In the genomic region with DNA sequence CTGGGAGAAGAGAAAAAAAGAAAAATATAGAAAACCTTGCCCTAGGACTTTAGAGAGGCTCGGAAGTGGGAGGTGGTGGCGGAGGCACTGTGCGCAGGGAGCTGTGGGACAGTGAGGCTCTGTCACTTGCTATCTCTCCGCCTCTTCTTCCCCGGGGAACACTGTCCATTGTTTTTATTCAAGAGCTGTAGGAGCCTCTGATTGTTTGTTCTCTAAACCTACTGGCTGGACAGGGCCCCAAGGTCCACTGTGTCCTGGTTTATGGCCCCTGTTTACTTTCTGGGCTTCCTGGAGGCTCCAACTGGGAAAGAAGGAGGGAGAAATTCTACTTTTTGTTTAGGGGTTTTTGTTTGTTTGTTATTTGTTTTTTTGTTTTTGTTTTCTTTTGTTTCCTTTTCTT, we compare ENCODE assay signal across 18 mouse cellular contexts. TPM values are rescaled to one million over a fixed set of nuclear protein-coding genes. Genes with fewer than 3 reads are reported as not detected.
DNase-seq lines count a peak whose midpoint lies in the region; ATAC-seq lines count a peak whose summit lies in the region.
"Had no signal": no experiment of that assay in that cellular context is flagged by ENCODE, and none has a peak within 500 bp of the region (broad histone marks: within the 10 kb centered on the region; RNA-seq: fewer than 3 reads in every experiment).

No protein-coding gene starts in this region.

- H3K9ac ChIP-seq in intestine, embryonic 15.5 days, result no peak overlapping the region
- H3K9ac ChIP-seq: forebrain, embryonic 15.5 days; lung, embryonic 14.5 days; neural tube, embryonic 13.5 days had no signal

- WGBS in intestine, embryonic 15.5 days, result 35% methylated on average over 5 of the region's 5 CpGs

- H3K27me3 ChIP-seq in intestine, embryonic 15.5 days (replicated peaks), result no peaks in the 10 kb centered on the region

- H3K4me2 ChIP-seq in intestine, embryonic 15.5 days (replicated peaks), result no peak overlapping the region; the same call in 1 of the 2 replicates
- H3K4me2 ChIP-seq: forebrain, embryonic 15.5 days; lung, embryonic 14.5 days; neural tube, embryonic 13.5 days had no signal

- no peaks in the 10 kb centered on the region for H3K9me3 ChIP-seq in intestine, embryonic 15.5 days
- H3K9me3 ChIP-seq: forebrain, embryonic 15.5 days; neural tube, embryonic 13.5 days had no signal

- H3K4me3 ChIP-seq in intestine, embryonic 15.5 days (replicated peaks), result no peak overlapping the region
- H3K4me3 ChIP-seq: forebrain, embryonic 15.5 days; gastrocnemius, adult 2 months; neural tube, embryonic 13.5 days had no signal

- no peak for ATAC-seq in intestine, embryonic 15.5 days
- ATAC-seq: forebrain, embryonic 15.5 days; hindbrain, embryonic 16.5 days; midbrain, embryonic 16.5 days had no signal

- peak; percentile 57 for DNase-seq in layer of hippocampus, adult 9-11 months
- DNase-seq in layer of hippocampus, adult 9-10 months (ENCODE audit: low spot score), result no peak
- peak; percentile 30 for DNase-seq in right cerebral cortex, adult 18-20 months
- no peak for DNase-seq in right cerebral cortex, postnatal 25 days
- peak; percentile 42 for DNase-seq in yolk sac, embryonic 10.5 days (ENCODE audit: low spot score)
- DNase-seq in kidney, postnatal 36 days, result no peak
- DNase-seq: adrenal gland, postnatal 25 days; cerebellum, postnatal 10 days; gastrocnemius, adult 2 months; heart, adult 18-20 months; left cerebral cortex, postnatal 4 days; lung, embryonic 14.5 days; thymus, postnatal 25 days had no signal

- H3K4me1 ChIP-seq in intestine, embryonic 15.5 days (replicated peaks), result peaks cover under 1% of the 10 kb centered on the region; the same call in 1 of the 2 replicates

- H3K27ac ChIP-seq in intestine, embryonic 15.5 days, result peak overlapping the region; percentile 65; the same call in 1 of the 2 replicates
- H3K27ac ChIP-seq: forebrain, embryonic 15.5 days; gastrocnemius, adult 2 months; neural tube, embryonic 13.5 days had no signal

- no peaks in the 10 kb centered on the region for H3K36me3 ChIP-seq in intestine, embryonic 15.5 days
- H3K36me3 ChIP-seq: forebrain, embryonic 15.5 days; neural tube, embryonic 13.5 days had no signal

RNA-seq across cellular contexts. Expression of a gene that starts 6.2 kb away (rescaled TPM):
- polyA plus RNA-seq in intestine, embryonic 15.5 days (2015; fragmentation: Nextera tagmentation; extraction: Ambion mirVana), result 73.2 and 74.7 TPM in 2 replicates

RNA-seq across cellular contexts. Expression of a gene that starts 22.0 kb away (rescaled TPM):
- 14.8 and 14.9 TPM in 2 replicates for polyA plus RNA-seq in intestine, embryonic 15.5 days (2015; fragmentation: Nextera tagmentation; extraction: Ambion mirVana)

RNA-seq across cellular contexts. Expression of a gene that starts 56.4 kb away (rescaled TPM):
- polyA plus RNA-seq in intestine, embryonic 15.5 days (2015; fragmentation: Nextera tagmentation; extraction: Ambion mirVana), result 22.0 and 22.7 TPM in 2 replicates

RNA-seq across cellular contexts. Expression of a gene that starts 56.6 kb away (rescaled TPM):
- 43.2 and 45.8 TPM in 2 replicates for polyA plus RNA-seq in intestine, embryonic 15.5 days (2015; fragmentation: Nextera tagmentation; extraction: Ambion mirVana)

Comparison
In these comparisons a context has a peak if more than half of its experiments do, and no peak if none do; other contexts are left out.
1. DNase-seq: peak in layer of hippocampus, adult 9-11 months (single experiment), right cerebral cortex, adult 18-20 months (single experiment) and yolk sac, embryonic 10.5 days (single experiment); none in layer of hippocampus, adult 9-10 months (single experiment), right cerebral cortex, postnatal 25 days (single experiment) and kidney, postnatal 36 days (0 of 2).